Mouse (Mus musculus) fat pad, adult 2 months (tissue): ENCODE measurements around the gene Zfp420.
"Not testable (repeated sequence)": the region's sequence is repeated elsewhere in the genome, so short reads cannot be mapped to it uniquely, and the experiment has no call there.

Source experiments
- DNase-seq: peaks from one replicate; pipeline ENCODE4 v3.0.0-alpha.2; 2011; ENCODE audit warnings: low read depth, low spot score; ENCODE audit errors: extremely low read depth

Gene Zfp420

DNA sequence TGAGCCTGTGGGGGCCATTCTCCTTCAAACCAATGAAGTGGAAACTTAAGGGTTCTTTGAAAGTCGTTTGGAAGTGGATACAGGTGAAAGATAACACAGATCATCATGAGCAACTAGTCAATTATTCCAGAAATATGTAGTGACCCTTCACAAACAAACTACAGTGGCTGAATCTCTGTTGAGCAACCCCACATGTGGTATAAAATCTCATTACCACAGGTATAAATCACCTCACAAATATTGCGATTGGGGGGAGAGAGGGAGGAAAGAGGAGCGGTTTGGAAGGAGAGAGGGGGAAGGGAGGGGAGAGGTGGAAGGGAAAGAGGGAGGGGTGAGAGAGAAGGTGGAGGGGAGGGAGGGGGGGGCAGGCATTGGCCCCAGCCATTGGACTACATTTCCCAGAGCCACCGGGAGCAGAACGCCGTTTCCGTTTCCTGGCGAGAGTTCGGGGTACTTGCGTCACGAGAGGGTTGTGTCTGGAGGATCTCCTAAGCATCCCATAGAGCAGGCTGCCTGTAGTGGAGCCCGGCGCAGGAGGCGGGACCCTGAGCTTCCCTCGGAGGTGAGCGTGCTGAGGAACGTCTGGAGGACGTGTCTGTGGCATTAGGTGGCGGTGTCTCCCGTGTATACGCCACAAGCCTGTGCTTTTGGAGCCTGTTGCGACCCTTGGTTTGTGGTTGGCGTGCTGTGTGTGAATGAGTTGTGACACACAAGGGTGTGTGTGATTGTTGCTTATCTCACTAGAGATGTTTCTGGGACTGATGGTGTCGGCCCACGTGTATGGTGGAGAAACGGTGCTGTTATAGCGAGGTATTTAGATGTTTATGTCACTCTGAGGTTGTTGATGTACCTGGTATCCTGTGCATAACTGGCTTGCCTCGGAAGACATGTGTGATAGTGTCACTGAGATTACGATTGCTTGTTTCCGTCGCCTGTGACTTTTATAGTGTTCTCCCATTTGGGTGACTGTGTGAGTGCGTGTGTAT is at the start of gene Zfp420:
TSS of gene Zfp420 (plus strand) at position 448 of the 986 bp plus-strand sequence.
- DNase-seq, result peak; percentile 26

- no peak for DNase-seq
These were observed 47.5 kb upstream of the Zfp420 start for GRCm38 (mm10) chr7:29812244-29812643.

DNA sequence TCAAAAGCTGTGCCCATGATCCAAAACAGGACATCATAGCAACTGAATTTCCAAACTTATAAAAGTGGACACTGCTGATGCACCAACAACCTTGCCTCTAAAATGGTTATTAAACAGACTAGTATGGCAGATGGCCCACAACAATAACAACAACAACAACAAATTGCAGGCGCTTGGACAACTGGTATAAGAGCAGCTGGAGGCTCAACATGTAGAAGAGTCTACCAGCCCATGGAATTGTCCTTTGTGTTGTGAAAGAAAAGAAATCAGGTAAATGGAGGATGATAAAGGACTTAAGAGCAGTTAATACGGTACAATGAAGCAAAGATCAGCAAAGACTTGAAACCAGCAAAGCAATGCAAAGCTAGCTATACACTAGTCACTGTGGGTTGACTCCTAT is 45.4 kb upstream of the Zfp420 start:
- no peak for DNase-seq

GRCm38 (mm10) chr7:29815061-29815784 is 44.6 kb upstream of the Zfp420 start:
- no peak for DNase-seq

DNA sequence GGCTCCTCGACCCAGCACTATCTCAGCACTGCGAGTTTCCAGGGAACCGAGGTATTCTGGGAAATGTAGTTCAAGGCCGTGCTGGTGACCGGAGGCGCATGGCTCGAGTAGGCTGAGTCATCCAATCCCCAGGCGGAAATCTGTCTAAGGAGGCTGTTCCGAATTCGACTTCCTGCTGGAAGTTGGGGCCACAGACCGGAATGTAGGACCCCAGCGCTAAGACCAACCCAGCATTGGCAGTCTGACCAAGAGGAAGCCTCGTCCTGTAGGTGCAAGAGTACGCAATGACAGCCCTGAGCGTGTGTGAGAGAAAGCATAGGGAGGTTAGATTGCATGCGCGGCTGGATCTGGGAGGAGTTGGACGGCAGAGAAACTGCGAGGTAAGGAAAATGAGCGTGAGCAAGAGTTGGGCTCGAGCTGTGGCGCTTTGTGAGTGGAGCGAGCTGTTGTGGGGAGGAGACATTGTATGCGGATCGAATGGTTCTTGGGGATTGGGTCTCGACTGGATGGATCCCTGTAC is 43.8 kb upstream of the Zfp420 start, which contains the start of gene Zfp790:
TSS of gene Zfp790 (plus strand) at position 205 of the 520 bp plus-strand sequence.
- peak; percentile 64 for DNase-seq

DNA sequence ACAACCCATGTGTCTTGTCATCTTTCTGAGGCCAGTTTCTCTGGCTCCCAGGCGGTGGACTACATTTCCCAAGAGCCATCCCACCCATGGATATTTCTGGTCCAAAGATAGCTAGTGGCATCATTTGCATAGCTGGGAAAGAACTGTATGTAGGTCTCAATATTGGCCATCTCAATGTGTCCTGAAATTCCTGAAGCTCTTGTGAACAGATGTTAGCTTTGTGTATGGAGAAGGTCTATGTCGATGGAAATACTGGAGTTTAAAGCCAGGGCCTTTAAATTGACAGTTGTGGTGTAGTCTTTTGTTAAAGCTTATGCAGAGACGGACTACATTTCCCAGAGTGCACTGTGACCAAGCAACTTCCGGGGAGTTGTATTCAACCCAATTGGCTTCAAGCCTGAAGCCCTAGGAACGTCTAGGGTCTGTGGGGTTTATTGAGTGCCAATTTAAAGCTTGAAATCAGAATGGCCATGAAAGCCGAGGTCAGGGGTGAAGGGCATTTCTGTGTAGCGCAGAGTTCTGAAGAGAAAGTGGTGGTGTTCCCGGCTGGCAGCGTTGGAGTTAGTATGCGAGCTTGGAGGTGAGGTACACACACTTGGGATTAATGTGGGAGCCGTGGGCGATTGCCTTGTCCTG is 41.0 kb upstream of the Zfp420 start:
- DNase-seq, result no peak

- no peak for DNase-seq
These were observed 31.8 kb upstream of the Zfp420 start for GRCm38 (mm10) chr7:29828001-29828400.

- DNase-seq, result no peak
These were observed 30.0 kb upstream of the Zfp420 start for GRCm38 (mm10) chr7:29829804-29830203.

DNA sequence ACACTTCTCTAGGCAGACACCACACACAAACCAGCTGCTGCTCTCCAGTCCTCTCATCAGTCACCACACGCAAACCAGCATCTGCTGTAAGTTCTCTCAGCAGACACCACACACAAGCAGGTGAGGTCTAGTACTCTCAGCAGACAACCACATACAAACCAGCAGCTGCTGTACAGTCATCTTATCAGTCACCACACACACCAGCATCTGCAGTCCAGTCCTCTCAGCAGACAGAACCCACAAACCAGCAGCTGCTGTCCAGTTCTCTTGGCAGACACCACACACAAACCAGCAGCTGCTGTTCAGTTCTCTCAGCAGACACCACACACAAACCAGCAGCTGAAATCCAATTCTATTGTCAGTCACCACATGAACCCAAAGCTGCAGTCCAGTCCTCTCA is 23.0 kb upstream of the Zfp420 start:
- DNase-seq, result no peak

GRCm38 (mm10) chr7:29839256-29839655 is 20.5 kb upstream of the Zfp420 start:
- no peak for DNase-seq

- DNase-seq, result no peak
These were observed 17.7 kb upstream of the Zfp420 start for GRCm38 (mm10) chr7:29842105-29842504.

- no peak for DNase-seq
These were observed 15.2 kb upstream of the Zfp420 start for GRCm38 (mm10) chr7:29844616-29845015.

DNA sequence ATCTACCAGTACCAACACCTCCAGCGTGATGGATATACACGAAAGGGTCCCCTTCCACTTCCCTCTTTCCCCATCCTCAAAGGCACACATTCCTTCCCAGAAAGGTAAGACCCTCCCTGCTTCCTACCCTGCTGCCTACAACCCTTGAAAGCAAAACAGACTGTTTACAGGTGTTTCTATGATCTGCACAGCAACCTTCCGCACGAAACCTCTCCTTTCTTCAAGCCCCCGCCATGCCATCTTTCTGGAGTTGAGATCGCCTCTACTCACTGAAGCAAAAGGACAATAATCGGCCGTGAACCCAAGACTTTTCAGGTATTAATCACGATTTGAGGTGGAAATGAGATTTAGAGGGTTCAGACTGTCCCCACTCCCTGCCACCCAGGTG is 7.0 kb upstream of the Zfp420 start:
- no peak for DNase-seq

DNA sequence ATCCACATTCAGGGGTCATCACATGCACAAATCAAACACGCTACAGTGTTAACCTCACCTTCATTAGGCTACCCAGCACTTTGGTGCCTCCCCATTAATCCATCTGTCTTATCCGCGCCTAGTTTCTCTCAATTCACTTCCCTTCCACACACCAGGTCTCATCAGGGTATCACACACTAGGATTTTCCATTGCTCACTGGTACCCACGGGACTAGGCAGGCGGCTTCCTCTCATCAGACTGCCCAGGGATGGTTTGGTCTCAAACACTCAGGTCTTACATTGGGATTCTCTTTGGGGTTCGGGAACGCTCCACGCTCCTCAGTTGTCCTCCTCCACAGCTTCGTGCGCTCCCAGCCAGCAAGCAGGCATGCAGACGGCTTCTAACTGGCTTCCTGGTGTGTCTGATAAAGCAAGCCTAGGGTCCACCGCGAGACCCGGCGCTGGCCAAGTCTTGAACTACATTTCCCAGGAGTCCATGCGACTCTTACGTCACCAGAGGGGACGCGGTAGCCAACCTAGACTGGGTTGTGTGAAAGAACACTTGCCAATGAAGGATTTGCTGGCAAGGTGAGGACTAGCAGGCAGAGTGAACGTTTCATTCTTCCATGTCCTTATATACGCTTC is 6.4 kb upstream of the Zfp420 start, which contains the start of gene Zfp940:
TSS of gene Zfp940 (minus strand) at position 451 of the 624 bp plus-strand sequence.
- DNase-seq, result peak; percentile 19

GRCm38 (mm10) chr7:29861660-29862059 is 1.9 kb downstream of the Zfp420 start:
- no peak for DNase-seq

DNA sequence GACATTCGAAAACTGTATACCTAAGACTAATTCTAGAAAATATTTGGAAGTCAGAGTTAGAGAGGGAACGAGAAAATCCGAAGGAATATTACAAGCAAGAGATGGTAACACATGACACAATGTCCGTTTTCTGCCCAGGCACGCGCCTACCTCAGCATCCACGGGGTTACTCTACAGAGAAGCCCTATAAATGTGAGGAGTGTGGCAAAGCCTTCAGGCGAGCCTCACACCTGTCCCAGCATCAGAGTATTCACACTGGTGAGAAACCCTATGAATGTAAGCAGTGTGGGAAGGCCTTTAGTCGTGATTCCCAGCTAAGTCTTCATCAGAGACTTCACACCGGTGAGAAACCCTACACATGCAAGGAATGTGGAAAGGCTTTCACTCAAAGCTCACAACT is 14.5 kb downstream of the Zfp420 start:
- no peak for DNase-seq

DNA sequence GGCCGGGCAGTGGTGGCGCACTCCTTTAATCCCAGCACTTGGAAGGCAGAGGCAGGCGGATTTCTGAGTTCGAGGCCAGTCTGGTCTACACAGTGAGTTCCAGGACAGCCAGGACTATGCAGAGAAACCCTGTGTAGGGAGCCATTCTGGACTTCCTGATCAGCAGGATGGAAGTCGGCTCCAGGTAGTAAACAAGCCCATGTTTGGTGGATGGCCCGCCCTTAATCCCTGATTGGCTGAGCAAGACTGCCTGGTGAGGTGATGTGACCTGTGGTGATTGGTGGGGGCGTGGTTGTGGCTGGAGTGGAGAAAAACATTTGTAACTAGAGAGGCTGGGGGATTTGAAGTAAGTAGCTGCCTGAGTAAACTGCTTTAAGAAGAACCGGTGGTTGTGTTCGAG is 17.8 kb downstream of the Zfp420 start:
- not testable (repeated sequence) for DNase-seq

GRCm38 (mm10) chr7:29880056-29880455 is 20.3 kb downstream of the Zfp420 start:
- no peak for DNase-seq

- no peak for DNase-seq
These were observed 21.1 kb downstream of the Zfp420 start for GRCm38 (mm10) chr7:29880916-29881315.

GRCm38 (mm10) chr7:29890501-29890900 is 30.7 kb downstream of the Zfp420 start:
- DNase-seq, result no peak

- DNase-seq, result no peak
These were observed 33.0 kb downstream of the Zfp420 start for GRCm38 (mm10) chr7:29892756-29893155.
